Mouse (Mus musculus) limb, embryonic 12.5 days (tissue): ENCODE measurements around the gene Trp53bp2. TPM values are rescaled to one million over a fixed set of nuclear protein-coding genes. Genes with fewer than 3 reads are reported as not detected.

Experiments used
- ATAC-seq: fragments of 200-750 bp; cut with Nextera tagmentation; 2 replicates; pipeline ENCODE4 v1.8.0; 2017; ENCODE audit warnings: low read depth, moderate TSS enrichment; ENCODE audit not compliant: insufficient number of reproducible peaks, insufficient read depth, low FRiP score, low TSS enrichment
- H3K27ac ChIP-seq: fragments of 300-500 bp; sonication (generic); 2 replicates; pipeline ENCODE4 v1.5.1; 2016; ENCODE audit warnings: mild to moderate bottlenecking, moderate library complexity
- H3K27me3 ChIP-seq: fragments of 300-500 bp; sonication (generic); 2 replicates; pipeline ENCODE4 v1.6.1; 2016; ENCODE audit warnings: mild to moderate bottlenecking, moderate library complexity
- H3K36me3 ChIP-seq: fragments of 300-500 bp; sonication (generic); 2 replicates; pipeline ENCODE4 v1.6.1; 2016; ENCODE audit warnings: mild to moderate bottlenecking, moderate library complexity
- H3K4me1 ChIP-seq: fragments of 300-500 bp; sonication (generic); replicated peaks from 2 replicates; pipeline ENCODE4 v1.6.1; 2016
- H3K4me2 ChIP-seq: fragments of 300-500 bp; sonication (generic); 2 replicates; pipeline ENCODE4 v1.6.1; 2016; ENCODE audit warnings: mild to moderate bottlenecking, moderate library complexity
- H3K4me3 ChIP-seq: fragments of 300-500 bp; sonication (generic); replicated peaks from 2 replicates; pipeline ENCODE4 v1.5.1; 2016; ENCODE audit warnings: mild to moderate bottlenecking
- H3K9ac ChIP-seq: fragments of 300-500 bp; sonication (generic); replicated peaks from 2 replicates; pipeline ENCODE4 v1.6.1; 2016; ENCODE audit warnings: mild to moderate bottlenecking, moderate library complexity
- H3K9me3 ChIP-seq: fragments of 300-500 bp; sonication (generic); 2 replicates; pipeline ENCODE4 v1.6.1; 2016; ENCODE audit warnings: mild to moderate bottlenecking, moderate library complexity
- WGBS: fragments of 180-500 bp; shearing (Covaris S2); methylation state at CpG from one replicate; pipeline ENCODE4 v1.1.7; 2016; 5-methylcytosine and 5-hydroxymethylcytosine counted together
- polyA plus RNA-seq: library from polyadenylated mRNA; unstranded; fragments of >200 nt; fragmentation: Nextera tagmentation; extraction: Ambion mirVana; gene quantifications from 2 replicates; pipeline ENCODE4 v1.2.1, GENCODE M21; 2016

Gene Trp53bp2
- polyA plus RNA-seq, 1 experiment from 2014 or later, result 29.7 TPM

- Histone ChIP-seq H3K27ac (0 out of 2 replicates have a peak overlapping the region, but pooled peaks have one; percentile 4), H3K4me3 (peak overlapping the region; percentile 24), H3K27me3 (no peaks in the 10 kb centered on the region), H3K4me2 (peak overlapping the region; percentile 57), H3K9me3 (no peaks in the 10 kb centered on the region), H3K36me3 (peaks cover 76% of the 10 kb centered on the region), H3K4me1 (peaks cover 14% of the 10 kb centered on the region), H3K9ac (no peak overlapping the region)
- ATAC-seq, result peak; percentile 87
- WGBS, result 11% methylated on average over 21 of the region's 21 CpGs
These were observed 81.0 kb downstream of the Trp53bp2 start for GRCm38 (mm10) chr1:182489803-182490452.

- no peak for ATAC-seq
- peaks cover 18% of the 10 kb centered on the region for H3K4me1 ChIP-seq
- H3K27me3 ChIP-seq, result no peaks in the 10 kb centered on the region
- peaks cover 70% of the 10 kb centered on the region for H3K36me3 ChIP-seq
- H3K9me3 ChIP-seq, result no peaks in the 10 kb centered on the region
- peak overlapping the region; percentile 57; the same call in 1 of the 2 replicates for H3K4me2 ChIP-seq
- 79% methylated on average over 7 of the region's 7 CpGs for WGBS
- H3K9ac ChIP-seq, result no peak overlapping the region
- H3K27ac ChIP-seq, result no peak overlapping the region
- H3K4me3 ChIP-seq, result no peak overlapping the region
These were observed 81.6 kb downstream of the Trp53bp2 start for GRCm38 (mm10) chr1:182490568-182490967.

DNA sequence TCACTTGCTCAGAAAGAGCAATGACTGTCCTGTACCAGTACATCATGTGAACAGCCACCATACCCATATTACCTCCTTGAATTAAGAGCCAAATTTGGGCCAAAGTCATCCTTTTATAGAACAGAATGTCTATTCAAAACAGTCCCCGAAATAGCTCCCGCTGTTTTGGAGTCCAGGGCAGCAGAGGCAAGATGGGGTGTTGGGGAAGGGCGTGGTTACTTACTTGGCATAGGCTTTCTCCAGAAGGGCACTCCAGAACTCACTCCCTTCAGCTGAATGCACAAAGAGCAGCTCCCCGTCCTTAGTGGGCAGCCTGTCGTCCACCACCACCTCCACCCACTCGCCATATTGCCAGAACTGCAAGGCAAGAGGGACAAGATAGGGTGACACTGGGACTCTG, 82.9 kb downstream of the Trp53bp2 start:
- H3K36me3 ChIP-seq, result peaks cover 59% of the 10 kb centered on the region
- 84% methylated on average over 6 of the region's 6 CpGs for WGBS
- H3K4me3 ChIP-seq, result no peak overlapping the region
- no peak overlapping the region for H3K4me2 ChIP-seq
- no peaks in the 10 kb centered on the region for H3K9me3 ChIP-seq
- H3K27me3 ChIP-seq, result no peaks in the 10 kb centered on the region
- no peak for ATAC-seq
- H3K4me1 ChIP-seq, result peaks cover 26% of the 10 kb centered on the region
- no peak overlapping the region for H3K27ac ChIP-seq
- no peak overlapping the region for H3K9ac ChIP-seq

GRCm38 (mm10) chr1:182494285-182495145, 85.5 kb downstream of the Trp53bp2 start:
- ATAC-seq, result no peak
- H3K36me3 ChIP-seq, result peaks cover 42% of the 10 kb centered on the region
- no peak overlapping the region for H3K4me3 ChIP-seq
- no peak overlapping the region for H3K9ac ChIP-seq
- H3K4me2 ChIP-seq, result no peak overlapping the region
- H3K4me1 ChIP-seq, result peaks cover 36% of the 10 kb centered on the region
- H3K27me3 ChIP-seq, result no peaks in the 10 kb centered on the region
- WGBS, result 72% methylated on average over 17 of the region's 17 CpGs
- no peaks in the 10 kb centered on the region for H3K9me3 ChIP-seq
- H3K27ac ChIP-seq, result no peak overlapping the region

- peaks cover 31% of the 10 kb centered on the region for H3K4me1 ChIP-seq
- H3K4me2 ChIP-seq, result no peak overlapping the region
- 65% methylated on average over 6 of the region's 6 CpGs for WGBS
- no peak overlapping the region for H3K4me3 ChIP-seq
- no peak overlapping the region for H3K27ac ChIP-seq
- no peak for ATAC-seq
- H3K27me3 ChIP-seq, result no peaks in the 10 kb centered on the region
- peaks cover 43% of the 10 kb centered on the region; the same call in 1 of the 2 replicates for H3K36me3 ChIP-seq
- H3K9ac ChIP-seq, result no peak overlapping the region
- H3K9me3 ChIP-seq, result no peaks in the 10 kb centered on the region
These were observed 87.7 kb downstream of the Trp53bp2 start for GRCm38 (mm10) chr1:182496685-182497084.

DNA sequence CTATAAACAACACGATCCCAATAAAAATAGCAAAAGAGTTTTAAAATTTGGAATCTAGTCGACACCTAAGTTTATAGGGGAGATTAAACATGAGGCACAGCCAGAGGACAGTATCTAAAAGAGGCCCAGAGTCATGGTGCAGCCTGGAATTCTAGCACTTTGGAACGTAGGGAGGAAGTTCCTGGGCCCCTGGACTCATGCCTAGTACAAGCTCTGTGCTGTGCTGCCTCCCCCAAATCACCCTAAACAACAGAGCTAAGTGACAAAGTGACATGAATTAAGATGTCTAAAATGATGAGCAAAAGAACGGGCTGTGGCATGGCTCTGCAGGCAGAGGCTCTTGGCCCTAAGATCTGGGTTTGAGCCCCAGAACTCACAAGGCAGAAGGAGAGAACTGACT, 88.8 kb downstream of the Trp53bp2 start:
- Histone ChIP-seq H3K4me2 (no peak overlapping the region), H3K27me3 (no peaks in the 10 kb centered on the region), H3K27ac (no peak overlapping the region), H3K4me3 (no peak overlapping the region), H3K9me3 (no peaks in the 10 kb centered on the region), H3K9ac (no peak overlapping the region), H3K4me1 (peaks cover 31% of the 10 kb centered on the region), H3K36me3 (peaks cover 38% of the 10 kb centered on the region; the same call in 1 of the 2 replicates)
- 49% methylated on average over 4 of the region's 4 CpGs for WGBS
- ATAC-seq, result no peak

GRCm38 (mm10) chr1:182499443-182500089, 90.6 kb downstream of the Trp53bp2 start:
- H3K9me3 ChIP-seq, result no peaks in the 10 kb centered on the region
- peaks cover 32% of the 10 kb centered on the region for H3K4me1 ChIP-seq
- 80% methylated on average over 9 of the region's 9 CpGs for WGBS
- H3K27me3 ChIP-seq, result no peaks in the 10 kb centered on the region
- H3K4me3 ChIP-seq, result no peak overlapping the region
- no peak for ATAC-seq
- H3K9ac ChIP-seq, result no peak overlapping the region
- H3K36me3 ChIP-seq, result peaks cover 35% of the 10 kb centered on the region; the same call in 1 of the 2 replicates
- H3K27ac ChIP-seq, result no peak overlapping the region
- no peak overlapping the region for H3K4me2 ChIP-seq

- Histone ChIP-seq H3K4me2 (no peak overlapping the region), H3K9ac (no peak overlapping the region), H3K4me3 (no peak overlapping the region), H3K27ac (no peak overlapping the region), H3K9me3 (no peaks in the 10 kb centered on the region), H3K27me3 (no peaks in the 10 kb centered on the region), H3K4me1 (peaks cover 28% of the 10 kb centered on the region), H3K36me3 (peaks cover 41% of the 10 kb centered on the region; the same call in 1 of the 2 replicates)
- no peak for ATAC-seq
- WGBS, result 80% methylated on average over 4 of the region's 4 CpGs
These were observed 91.3 kb downstream of the Trp53bp2 start for GRCm38 (mm10) chr1:182500224-182500623.

DNA sequence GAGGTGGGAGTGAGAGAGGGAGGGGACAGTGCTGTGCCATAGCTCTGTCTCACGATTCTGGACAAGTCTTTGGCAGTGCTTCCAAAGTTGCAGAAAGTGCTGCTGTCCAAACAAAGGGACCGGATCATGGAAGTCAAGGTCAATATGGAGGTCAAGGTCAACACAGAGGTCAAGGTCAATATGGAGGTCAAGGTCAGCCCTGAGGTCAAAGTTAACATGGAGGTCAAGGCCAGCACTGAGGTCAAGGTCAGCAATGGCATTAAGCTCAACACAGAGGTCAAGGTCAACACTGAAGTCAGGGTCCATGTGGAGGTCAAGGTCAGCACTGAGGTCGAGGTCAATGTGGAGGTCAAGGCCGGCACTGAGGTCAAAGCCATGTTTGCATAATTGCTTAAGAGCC, 91.9 kb downstream of the Trp53bp2 start:
- H3K4me1 ChIP-seq, result peaks cover 28% of the 10 kb centered on the region
- WGBS, result 84% methylated on average over 4 of the region's 4 CpGs
- H3K27me3 ChIP-seq, result no peaks in the 10 kb centered on the region
- no peak overlapping the region for H3K9ac ChIP-seq
- peaks cover 47% of the 10 kb centered on the region; the same call in 1 of the 2 replicates for H3K36me3 ChIP-seq
- no peaks in the 10 kb centered on the region for H3K9me3 ChIP-seq
- no peak overlapping the region for H3K4me3 ChIP-seq
- no peak overlapping the region for H3K27ac ChIP-seq
- ATAC-seq, result no peak
- no peak overlapping the region for H3K4me2 ChIP-seq

- no peak overlapping the region for H3K4me3 ChIP-seq
- no peak overlapping the region for H3K4me2 ChIP-seq
- H3K27ac ChIP-seq, result no peak overlapping the region
- H3K9me3 ChIP-seq, result no peaks in the 10 kb centered on the region
- peaks cover 56% of the 10 kb centered on the region for H3K36me3 ChIP-seq
- peaks cover 19% of the 10 kb centered on the region for H3K4me1 ChIP-seq
- no peak for ATAC-seq
- H3K9ac ChIP-seq, result no peak overlapping the region
- WGBS, result 88% methylated on average over 7 of the region's 7 CpGs
- H3K27me3 ChIP-seq, result no peaks in the 10 kb centered on the region
These were observed 92.9 kb downstream of the Trp53bp2 start for GRCm38 (mm10) chr1:182501815-182502405.
